In the genomic region with DNA sequence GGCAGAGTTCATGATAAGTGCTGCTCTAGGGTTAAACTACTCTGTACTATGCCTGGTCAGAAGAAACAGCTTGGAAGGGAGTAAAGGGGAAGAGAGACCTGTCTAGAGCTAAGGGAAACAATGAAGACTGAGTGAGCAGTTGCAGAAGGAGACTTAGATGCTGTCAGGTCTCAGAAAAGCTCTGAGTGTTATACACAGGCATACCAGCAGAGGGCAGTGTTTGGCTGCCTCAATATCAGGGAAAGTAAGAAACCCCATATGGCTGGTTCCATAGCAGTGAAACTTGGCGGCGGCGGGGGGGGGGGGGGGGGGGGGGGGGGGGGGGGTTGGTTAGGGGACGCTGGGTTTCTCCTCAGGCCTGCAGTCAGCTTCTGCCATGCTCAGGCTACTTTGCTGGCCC, we compare ENCODE assay signal across 10 mouse cellular contexts.
A peak's percentile ranks its signal among the peaks of the same experiment; 100 is the strongest.
DNase-seq lines count a peak whose midpoint lies in the region; ATAC-seq and TF ChIP-seq lines count a peak whose summit lies in the region.
"Had no signal": no experiment of that assay in that cellular context is flagged by ENCODE, and none has a peak within 500 bp of the region (broad histone marks: within the 10 kb centered on the region; RNA-seq: fewer than 3 reads in every experiment).

No protein-coding gene starts in this region.

- no peak overlapping the region for H3K4me3 ChIP-seq in hindbrain, embryonic 10.5 days
- no peak overlapping the region for H3K4me3 ChIP-seq in hindbrain, embryonic 12.5 days
- H3K4me3 ChIP-seq in midbrain, embryonic 16.5 days (ENCODE audit: low read depth, low read length), result no peak overlapping the region
- H3K4me3 ChIP-seq: embryonic facial prominence, embryonic 12.5 days; megakaryocyte, embryonic 14.5 days had no signal

- no peaks in the 10 kb centered on the region for H3K9me3 ChIP-seq in hindbrain, embryonic 10.5 days
- no peaks in the 10 kb centered on the region for H3K9me3 ChIP-seq in hindbrain, embryonic 12.5 days (replicated peaks)
- H3K9me3 ChIP-seq in midbrain, embryonic 16.5 days (replicated peaks; ENCODE audit: control insufficient read depth, low read length, poor library complexity, severe bottlenecking), result no peaks in the 10 kb centered on the region
- H3K9me3 ChIP-seq: embryonic facial prominence, embryonic 12.5 days; megakaryocyte, embryonic 14.5 days had no signal

- in situ Hi-C loops in Patski (cut with MboI; ENCODE audit: low pct_unique_long_range_greater_than_20kb), result no loop called here

- H3K36me3 ChIP-seq in hindbrain, embryonic 10.5 days, result no peaks in the 10 kb centered on the region
- H3K36me3 ChIP-seq in hindbrain, embryonic 12.5 days, result no peaks in the 10 kb centered on the region
- no peaks in the 10 kb centered on the region for H3K36me3 ChIP-seq in midbrain, embryonic 16.5 days (ENCODE audit: control insufficient read depth, insufficient read depth, low read length)
- H3K36me3 ChIP-seq: embryonic facial prominence, embryonic 12.5 days had no signal

- peak; percentile 82 for DNase-seq in hindbrain, embryonic 10.5 days (ENCODE audit: low spot score)
- peak; percentile 39 for DNase-seq in Patski (ENCODE audit: low read depth, low spot score)
- DNase-seq in cerebellum, postnatal 10 days, result peak; percentile 85 to 88
- DNase-seq in heart, postnatal 14 days, result peak; percentile 65 to 78
- DNase-seq in left cerebral cortex, postnatal 14 days (ENCODE audit: low spot score in 2 of 2), result peak; percentile 82 to 86
- peak; percentile 67 for DNase-seq in telencephalon, adult 2 months (ENCODE audit: low read depth, low spot score)

- TF ChIP-seq CTCF in Patski (IDR thresholded peaks at IDR 0.05), result peak; percentile 77

- peaks cover 36% of the 10 kb centered on the region for H3K4me1 ChIP-seq in hindbrain, embryonic 10.5 days (replicated peaks)
- H3K4me1 ChIP-seq in hindbrain, embryonic 12.5 days, result peaks cover 22% of the 10 kb centered on the region
- no peaks in the 10 kb centered on the region for H3K4me1 ChIP-seq in midbrain, embryonic 16.5 days (ENCODE audit: control insufficient read depth, insufficient read depth, low read length)
- H3K4me1 ChIP-seq: embryonic facial prominence, embryonic 12.5 days had no signal

- H3K27ac ChIP-seq in hindbrain, embryonic 10.5 days, result no peak overlapping the region
- H3K27ac ChIP-seq in hindbrain, embryonic 12.5 days, result no peak overlapping the region
- no peak overlapping the region for H3K27ac ChIP-seq in midbrain, embryonic 16.5 days (ENCODE audit: low read length)
- H3K27ac ChIP-seq: embryonic facial prominence, embryonic 12.5 days had no signal

- POLR2A ChIA-PET in Patski (lab: Charles Lee), result interaction anchor here (0.6 kb wide), 1 partner anchor 1306 kb away, joined by 3 read pairs; no protein-coding TSS in a partner anchor

- CTCF ChIA-PET in Patski (lab: Charles Lee), result interaction anchor here (0.8 to 1.7 kb wide), 11 partner anchors 8 to 321 kb away, joined by 3 to 5 read pairs (median 4); no protein-coding TSS in a partner anchor

- H3K27me3 ChIP-seq in hindbrain, embryonic 10.5 days (ENCODE audit: insufficient read depth, poor library complexity, severe bottlenecking), result peaks cover 3% of the 10 kb centered on the region; the same call in 1 of the 2 replicates
- no peaks in the 10 kb centered on the region for H3K27me3 ChIP-seq in hindbrain, embryonic 12.5 days
- H3K27me3 ChIP-seq in Patski, result no peaks in the 10 kb centered on the region
- H3K27me3 ChIP-seq in midbrain, embryonic 16.5 days (ENCODE audit: control insufficient read depth, insufficient read depth, low read depth, low read length), result no peaks in the 10 kb centered on the region
- H3K27me3 ChIP-seq: embryonic facial prominence, embryonic 12.5 days had no signal

- WGBS in hindbrain, embryonic 10.5 days, result 0% methylated on average over 1 of the region's 4 CpGs
- WGBS in hindbrain, embryonic 12.5 days, result 0% methylated on average over 1 of the region's 4 CpGs
- WGBS in midbrain, embryonic 16.5 days, result 0% methylated on average over 1 of the region's 4 CpGs

- intact Hi-C loops in heart, postnatal 14 days (cut with DNase I), result loop anchor here (1.0 to 10.0 kb wide), 5 partner anchors 82 to 462 kb away; no protein-coding TSS in a partner anchor
- intact Hi-C loops in left cerebral cortex, postnatal 14 days (cut with DNase I), result loop anchor here (2.0 to 10.0 kb wide), 4 partner anchors 168 to 466 kb away; a partner anchor contains a TSS

- no peak for ATAC-seq in hindbrain, embryonic 12.5 days (ENCODE audit: low FRiP score)
- ATAC-seq in Patski, result no peak
- peak; percentile 18; the same call in 1 of the 2 replicates for ATAC-seq in midbrain, embryonic 16.5 days

- no peak overlapping the region for H3K4me2 ChIP-seq in hindbrain, embryonic 12.5 days (replicated peaks)
- H3K4me2 ChIP-seq in midbrain, embryonic 16.5 days (ENCODE audit: low read length), result no peak overlapping the region
- H3K4me2 ChIP-seq: embryonic facial prominence, embryonic 12.5 days had no signal

- no peak overlapping the region for H3K9ac ChIP-seq in hindbrain, embryonic 12.5 days
- 0 out of 2 replicates have a peak overlapping the region, but pooled peaks have one; percentile 14 for H3K9ac ChIP-seq in midbrain, embryonic 16.5 days (ENCODE audit: low read depth, low read length)
- H3K9ac ChIP-seq: embryonic facial prominence, embryonic 12.5 days had no signal
